Mouse (Mus musculus): ENCODE data around the gene Ran.

The Ran gene

DNA sequence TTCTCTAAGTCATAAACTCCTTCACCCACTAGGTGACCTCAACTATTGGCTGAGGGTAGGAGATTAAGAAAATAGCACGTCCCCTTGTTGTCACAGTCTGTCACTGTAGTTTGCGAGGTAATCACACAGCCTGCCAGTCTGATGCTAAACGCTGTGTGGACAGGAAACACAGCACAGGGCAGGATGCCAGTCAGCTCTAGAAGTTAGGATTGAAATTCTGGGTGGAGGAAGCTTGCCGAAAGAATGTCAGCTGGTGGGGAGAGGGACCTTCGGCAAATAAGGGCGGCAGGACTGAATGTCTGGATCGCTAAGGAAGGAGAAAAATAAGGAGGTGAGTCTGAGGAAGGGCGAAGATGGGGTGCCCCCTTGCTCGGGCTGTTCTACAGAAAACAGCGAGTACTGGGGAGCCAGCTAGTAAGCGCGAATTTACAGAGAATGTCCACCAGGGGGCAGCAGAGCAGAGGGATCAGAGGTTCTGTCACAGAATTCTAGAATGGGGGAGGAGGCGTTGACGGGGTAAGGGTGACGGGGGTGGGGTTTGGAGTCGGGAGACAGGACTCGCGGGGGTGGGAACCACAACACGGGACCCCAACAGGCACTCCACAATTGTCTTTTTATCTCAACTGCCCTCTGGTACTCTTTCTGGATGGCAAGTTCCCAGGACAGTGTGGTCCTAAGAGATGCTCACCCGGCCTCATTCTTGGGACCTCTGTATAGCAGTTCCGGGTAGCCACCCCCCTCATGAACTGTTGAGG lies 43.3 kb downstream of the Ran start:
- DNase-seq (ENCODE audit: low read depth in 1 of 2, low spot score in 2 of 2): peak; percentile 10 to 35

DNA sequence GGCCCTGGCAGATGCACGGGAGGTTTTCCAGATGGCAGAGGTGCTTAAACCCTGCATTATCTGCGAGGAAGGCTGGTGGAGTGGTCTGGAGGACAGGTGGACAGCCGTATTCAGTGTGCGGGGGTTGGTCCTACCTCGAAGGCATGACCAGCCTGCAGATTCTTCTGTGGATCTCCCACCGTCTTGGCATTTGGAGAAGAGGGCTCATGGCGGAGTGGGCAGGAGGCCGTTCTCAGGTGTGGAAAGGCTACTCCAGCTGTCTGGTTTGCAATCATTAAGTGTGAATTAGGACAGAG lies 43.9 kb downstream of the Ran start:
- no peak for DNase-seq (ENCODE audit: low read depth in 1 of 2, low spot score in 2 of 2)

DNA sequence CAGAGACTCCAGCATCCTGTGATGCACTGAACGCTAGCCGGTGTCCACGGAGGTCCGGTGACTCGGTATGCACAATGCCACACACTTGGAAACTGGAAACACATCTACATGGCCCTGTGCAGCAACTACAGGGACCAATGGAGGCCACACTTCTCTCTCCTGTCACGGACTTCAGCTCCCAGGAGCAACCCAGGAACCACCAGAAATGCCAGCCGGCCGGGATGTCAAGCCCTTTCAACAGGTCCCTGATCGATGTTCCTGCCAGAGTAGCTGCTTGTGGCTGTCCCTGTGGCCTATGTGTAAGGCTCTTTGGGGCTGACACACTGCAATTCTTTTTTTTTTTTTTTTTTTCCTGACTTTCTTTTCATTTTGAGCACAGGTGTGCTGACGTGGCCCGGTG lies 44.3 kb downstream of the Ran start:
- no peak for DNase-seq (ENCODE audit: low read depth in 1 of 2, low spot score in 2 of 2)

DNA sequence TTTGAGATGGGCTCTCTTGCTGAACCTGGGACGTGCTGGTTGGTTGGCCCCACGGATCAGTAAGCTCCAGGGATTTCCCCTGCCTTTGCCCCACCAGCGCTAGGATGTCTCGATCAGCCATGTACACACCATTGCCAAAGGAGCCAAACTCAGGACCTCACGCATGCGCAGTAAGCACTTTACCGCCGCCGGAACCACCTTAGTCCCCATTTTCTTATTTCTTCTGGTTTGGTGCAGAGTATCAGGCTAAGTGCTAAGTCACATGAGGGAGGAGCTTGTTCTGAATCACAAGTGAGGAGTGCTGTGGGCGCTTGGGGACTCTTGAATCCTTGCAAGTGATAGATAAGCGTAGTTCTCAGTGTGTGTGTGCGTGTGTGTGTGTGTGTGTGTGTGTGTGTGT lies 45.4 kb downstream of the Ran start:
- no peak for DNase-seq (ENCODE audit: low read depth in 1 of 2, low spot score in 2 of 2)

DNA sequence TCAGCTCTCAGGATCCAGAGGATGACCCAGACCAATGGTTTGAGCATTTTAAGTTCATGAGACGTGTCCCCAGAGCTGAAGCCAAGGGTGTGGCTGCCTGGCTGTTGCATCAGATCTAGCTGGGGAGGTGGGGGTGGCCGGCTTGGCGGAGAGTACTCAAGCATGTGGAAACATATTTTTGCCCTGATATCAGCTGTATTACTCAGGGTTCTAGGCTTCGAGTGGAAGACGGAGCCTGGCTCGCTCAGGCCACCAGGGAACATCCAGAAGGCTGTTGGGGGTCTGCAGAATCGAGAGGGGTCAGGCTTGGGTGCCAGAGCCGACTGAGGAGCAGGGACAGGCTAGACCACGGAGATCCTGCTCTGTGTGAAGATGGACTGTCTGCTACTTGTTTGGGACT lies 46.1 kb downstream of the Ran start:
- no peak for DNase-seq (ENCODE audit: low read depth in 1 of 2, low spot score in 2 of 2)

DNA sequence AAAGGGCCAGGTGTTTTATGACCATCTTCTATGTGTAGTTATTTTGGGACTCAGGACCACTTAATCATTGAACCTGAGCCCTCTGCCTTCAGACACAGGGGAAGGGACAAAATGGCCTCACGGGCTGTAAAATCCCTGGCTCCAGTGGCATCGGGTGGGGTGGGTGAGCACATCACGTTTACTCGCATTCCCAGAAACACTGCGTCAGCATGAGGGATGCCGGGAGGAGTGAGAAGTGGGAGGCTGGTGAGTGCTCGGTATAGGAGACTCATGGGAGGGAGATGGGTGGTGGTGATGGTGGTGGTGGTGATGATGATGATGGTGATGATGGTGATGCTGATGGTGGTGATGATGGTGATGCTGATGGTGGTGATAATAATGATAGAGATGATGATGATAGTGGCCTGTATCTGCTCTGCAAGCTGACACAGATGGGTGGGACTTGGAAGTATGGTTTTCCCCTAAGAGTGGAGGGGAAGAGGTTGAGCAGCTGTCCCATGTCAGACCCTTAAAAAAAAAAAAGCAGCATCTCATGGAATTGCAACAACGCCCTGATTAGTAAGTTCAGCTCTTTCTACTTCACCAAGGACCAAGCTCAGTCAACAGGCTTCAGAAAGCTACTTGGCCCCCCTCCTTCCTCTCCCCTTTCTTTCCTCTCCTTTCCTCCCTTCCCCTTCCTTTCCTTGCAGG lies 46.8 kb downstream of the Ran start:
- DNase-seq (ENCODE audit: low read depth in 1 of 2, low spot score in 2 of 2): no peak

DNA sequence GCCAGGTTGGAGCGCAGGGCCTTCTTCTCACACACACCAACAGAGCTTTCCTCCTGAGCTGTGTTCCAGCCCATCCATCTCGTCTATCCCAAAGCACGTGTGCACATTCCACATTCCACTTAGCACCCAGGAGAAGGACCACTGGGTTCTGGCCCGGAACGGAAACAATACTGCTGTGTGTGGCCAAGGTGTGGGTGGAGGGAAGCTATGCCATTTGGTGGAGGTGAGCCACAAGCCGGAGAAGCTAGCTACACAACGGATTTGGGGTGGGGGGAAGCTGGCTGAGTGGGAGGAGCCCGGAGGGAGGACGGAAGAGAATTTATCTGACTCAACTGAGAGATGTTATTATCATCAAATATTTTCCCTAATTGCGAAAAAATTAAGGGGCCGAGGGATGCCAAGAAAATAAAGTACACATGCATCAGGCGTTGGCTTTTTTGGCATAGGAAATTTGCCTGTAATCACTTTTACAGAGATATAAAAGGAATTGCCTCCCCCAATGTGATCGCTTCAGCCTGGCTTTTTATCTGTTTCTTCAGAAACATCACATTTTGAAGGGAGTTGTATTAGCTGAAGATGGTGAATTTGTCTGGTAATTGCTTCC lies 47.5 kb downstream of the Ran start:
- no peak for DNase-seq (ENCODE audit: low read depth in 1 of 2, low spot score in 2 of 2)

DNA sequence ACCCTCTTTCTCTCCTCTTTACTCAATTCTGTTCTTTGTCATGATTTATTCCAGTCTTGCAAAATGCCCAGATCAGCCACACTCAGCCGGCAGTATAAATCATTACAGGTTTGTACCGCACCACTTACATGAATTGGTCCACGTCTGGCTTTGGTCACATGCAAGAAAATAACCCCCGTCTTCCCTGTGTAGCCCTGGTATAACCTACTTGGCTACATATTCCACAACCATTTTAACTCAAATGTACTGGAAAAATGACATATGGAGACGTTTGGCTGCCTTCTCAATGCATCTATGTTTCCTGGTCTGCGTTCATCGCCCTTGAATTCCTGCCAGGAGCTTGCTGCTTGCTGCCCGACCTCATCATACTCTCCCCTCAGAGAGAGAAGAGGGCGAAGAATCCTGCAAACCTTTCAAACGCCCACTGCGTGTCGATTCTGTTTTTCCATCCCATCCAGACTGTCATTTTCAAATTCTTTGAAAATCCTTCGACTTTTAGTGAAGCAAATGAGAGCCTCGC lies 52.0 kb downstream of the Ran start:
- DNase-seq (ENCODE audit: low read depth in 1 of 2, low spot score in 2 of 2): no peak

DNA sequence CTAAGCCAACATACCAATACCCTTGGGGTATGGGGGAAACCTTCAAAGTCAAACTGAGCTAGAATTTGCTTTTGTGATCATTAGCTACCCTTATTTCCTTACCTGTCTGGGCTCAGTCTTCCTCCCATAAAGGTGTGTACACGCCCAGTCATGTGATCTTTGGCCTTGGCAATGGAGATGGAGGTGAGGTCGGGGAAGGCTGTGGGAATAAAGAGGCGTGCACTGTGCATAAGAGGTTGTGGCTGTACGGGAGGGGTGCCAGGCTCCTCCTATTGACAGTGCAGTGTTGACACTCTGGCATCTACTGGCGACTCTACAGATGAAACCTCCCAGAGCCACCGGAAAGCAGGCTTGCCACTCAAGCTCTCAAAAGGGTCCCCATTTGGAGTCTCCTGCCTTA lies 53.5 kb downstream of the Ran start:
- DNase-seq (ENCODE audit: low read depth in 1 of 2, low spot score in 2 of 2): no peak

All from monocyte, adult 2 months (primary cell).